In genomic region chr9:85841891-85842290, GRCm38 (mm10) we compare ENCODE assay signal across 8 mouse cellular contexts. TPM values are rescaled to one million over a fixed set of nuclear protein-coding genes. Genes with fewer than 3 reads are reported as not detected.
DNase-seq lines count a peak whose midpoint lies in the region; ATAC-seq and TF ChIP-seq lines count a peak whose summit lies in the region.

No protein-coding gene starts in this region.

- peak overlapping the region; percentile 98 for H3K4me2 ChIP-seq in heart, embryonic 15.5 days
- H3K4me2 ChIP-seq in kidney, postnatal 0 days (ENCODE audit: low read length): peak overlapping the region; percentile 99
- H3K4me2 ChIP-seq in lung, embryonic 16.5 days (ENCODE audit: low read depth, low read length): peak overlapping the region; percentile 99

- 0 out of 2 replicates have a peak overlapping the region, but pooled peaks have one; percentile 93 for H3K27ac ChIP-seq in embryonic facial prominence, embryonic 10.5 days (replicated peaks)
- 0 out of 2 replicates have a peak overlapping the region, but pooled peaks have one; percentile 74 for H3K27ac ChIP-seq in heart, embryonic 15.5 days
- H3K27ac ChIP-seq in kidney, postnatal 0 days: peak overlapping the region; percentile 83; the same call in 1 of the 2 replicates
- H3K27ac ChIP-seq in lung, embryonic 16.5 days (ENCODE audit: low read length): peak overlapping the region; percentile 64

- H3K9me3 ChIP-seq in embryonic facial prominence, embryonic 10.5 days: no peaks in the 10 kb centered on the region
- H3K9me3 ChIP-seq in heart, embryonic 15.5 days (replicated peaks): no peaks in the 10 kb centered on the region
- H3K9me3 ChIP-seq in kidney, postnatal 0 days (replicated peaks; ENCODE audit: low read length): no peaks in the 10 kb centered on the region
- H3K9me3 ChIP-seq in lung, embryonic 16.5 days (ENCODE audit: control insufficient read depth, low read length): no peaks in the 10 kb centered on the region

- peak overlapping the region; percentile 73 for H3K4me3 ChIP-seq in embryonic facial prominence, embryonic 10.5 days
- H3K4me3 ChIP-seq in heart, embryonic 15.5 days: peak overlapping the region; percentile 77
- H3K4me3 ChIP-seq in kidney, postnatal 0 days (replicated peaks; ENCODE audit: low read depth, low read length): peak overlapping the region; percentile 66
- peak overlapping the region; percentile 84 for H3K4me3 ChIP-seq in lung, embryonic 16.5 days (ENCODE audit: low read length)

- WGBS in embryonic facial prominence, embryonic 10.5 days: under 1% methylated on average over 16 of the region's 16 CpGs
- under 1% methylated on average over 16 of the region's 16 CpGs for WGBS in heart, embryonic 15.5 days
- under 1% methylated on average over 16 of the region's 16 CpGs for WGBS in kidney, postnatal 0 days
- under 1% methylated on average over 16 of the region's 16 CpGs for WGBS in lung, embryonic 16.5 days

- peaks cover 25% of the 10 kb centered on the region for H3K27me3 ChIP-seq in embryonic facial prominence, embryonic 10.5 days (replicated peaks; ENCODE audit: low read depth, poor library complexity, severe bottlenecking)
- peaks cover 16% of the 10 kb centered on the region for H3K27me3 ChIP-seq in heart, embryonic 15.5 days
- H3K27me3 ChIP-seq in kidney, postnatal 0 days (ENCODE audit: insufficient read depth, low read length): no peaks in the 10 kb centered on the region
- H3K27me3 ChIP-seq in lung, embryonic 16.5 days (ENCODE audit: control insufficient read depth, insufficient read depth, low read depth, low read length): 0 out of 2 replicates have a peak, but pooled peaks cover 2% of the 10 kb centered on the region

- TF ChIP-seq CTCF in kidney, postnatal 0 days (IDR thresholded peaks at IDR 0.05; ENCODE audit: low read depth): peak; percentile 40

- ATAC-seq in heart, embryonic 15.5 days (replicated peaks; ENCODE audit: insufficient number of reproducible peaks, insufficient read depth, low FRiP score, low read depth): no peak
- ATAC-seq in kidney, postnatal 0 days (replicated peaks; ENCODE audit: low FRiP score, low read depth): no peak
- ATAC-seq in lung, embryonic 16.5 days (ENCODE audit: low read depth): peak; percentile 32; the same call in 1 of the 2 replicates
- no peak for ATAC-seq in megakaryocyte-erythroid progenitor cell, adult 5-6 weeks (replicated peaks; ENCODE audit: low FRiP score, low TSS enrichment, poor library complexity, severe bottlenecking)

- peaks cover 25% of the 10 kb centered on the region for H3K4me1 ChIP-seq in embryonic facial prominence, embryonic 10.5 days
- H3K4me1 ChIP-seq in heart, embryonic 15.5 days (replicated peaks): peaks cover 10% of the 10 kb centered on the region
- peaks cover 4% of the 10 kb centered on the region; the same call in 1 of the 2 replicates for H3K4me1 ChIP-seq in kidney, postnatal 0 days (replicated peaks; ENCODE audit: insufficient read depth, low read length)
- 0 out of 2 replicates have a peak, but pooled peaks cover 9% of the 10 kb centered on the region for H3K4me1 ChIP-seq in lung, embryonic 16.5 days (replicated peaks; ENCODE audit: control insufficient read depth, insufficient read depth, low read length)

- H3K9ac ChIP-seq in heart, embryonic 15.5 days: peak overlapping the region; percentile 58; the same call in 1 of the 2 replicates
- H3K9ac ChIP-seq in kidney, postnatal 0 days (ENCODE audit: low read depth, low read length): peak overlapping the region; percentile 75
- H3K9ac ChIP-seq in lung, embryonic 16.5 days (ENCODE audit: low read length): peak overlapping the region; percentile 80

- H3K36me3 ChIP-seq in embryonic facial prominence, embryonic 10.5 days (replicated peaks): peaks cover 8% of the 10 kb centered on the region
- H3K36me3 ChIP-seq in heart, embryonic 15.5 days: no peaks in the 10 kb centered on the region
- no peaks in the 10 kb centered on the region for H3K36me3 ChIP-seq in kidney, postnatal 0 days (ENCODE audit: insufficient read depth, low read length)
- no peaks in the 10 kb centered on the region for H3K36me3 ChIP-seq in lung, embryonic 16.5 days (ENCODE audit: control insufficient read depth, insufficient read depth, low read length)

- DNase-seq in frontal cortex, postnatal 36 days (ENCODE audit: low spot score in 2 of 2): peak; percentile 22 to 35
- DNase-seq in frontal cortex, postnatal 25 days (ENCODE audit: low spot score in 2 of 2): no peak
- peak; percentile 74 for DNase-seq in embryonic facial prominence, embryonic 10.5 days (ENCODE audit: low spot score)
- DNase-seq in kidney, postnatal 0 days (ENCODE audit: low spot score): peak; percentile 63
- DNase-seq in right cerebral cortex, adult 18-20 months: peak; percentile 56

RNA-seq across cellular contexts. Expression of gene Tpbg, which starts 0.3 kb away (rescaled TPM):
- 14.5 and 16.9 TPM in 2 replicates for polyA plus RNA-seq in embryonic facial prominence, embryonic 10.5 days (2016; fragmentation: Nextera tagmentation; extraction: Ambion mirVana)
- 4.3 and 6.4 TPM in 2 replicates for polyA plus RNA-seq in heart, embryonic 15.5 days (2015; fragmentation: Nextera tagmentation; extraction: Ambion mirVana)
- polyA plus RNA-seq in kidney, postnatal 0 days (2015; fragmentation: Nextera tagmentation; extraction: Ambion mirVana): 21.9 and 24.6 TPM in 2 replicates
- polyA plus RNA-seq in lung, embryonic 16.5 days (2015; fragmentation: Nextera tagmentation; extraction: Ambion mirVana): 7.1 and 8.3 TPM in 2 replicates
- not detected in 2 replicates for total RNA-seq in megakaryocyte-erythroid progenitor cell, adult 5-6 weeks (2014; fragmentation: Nextera tagmentation)
- total RNA-seq in megakaryocyte-erythroid progenitor cell, adult 5-6 weeks (2017): not detected in 2 replicates

Comparison
In these comparisons a context has a peak if more than half of its experiments do, and no peak if none do; other contexts are left out.
1. DNase-seq: peak in frontal cortex, postnatal 36 days (2 of 2), embryonic facial prominence, embryonic 10.5 days (single experiment), kidney, postnatal 0 days (single experiment) and right cerebral cortex, adult 18-20 months (single experiment); none in frontal cortex, postnatal 25 days (0 of 2).
2. Peak in every context shown above with its lines, with median percentiles within 50 percentile points of each other: H3K27ac ChIP-seq, H3K4me3 ChIP-seq, H3K4me2 ChIP-seq and H3K9ac ChIP-seq.